Mouse (Mus musculus): ENCODE data around the gene Rora. TPM values are rescaled to one million over a fixed set of nuclear protein-coding genes. Genes with fewer than 3 reads are reported as not detected.

Gene Rora
- polyA plus RNA-seq, 1 experiment from 2014 or later = 3.8 TPM

DNA sequence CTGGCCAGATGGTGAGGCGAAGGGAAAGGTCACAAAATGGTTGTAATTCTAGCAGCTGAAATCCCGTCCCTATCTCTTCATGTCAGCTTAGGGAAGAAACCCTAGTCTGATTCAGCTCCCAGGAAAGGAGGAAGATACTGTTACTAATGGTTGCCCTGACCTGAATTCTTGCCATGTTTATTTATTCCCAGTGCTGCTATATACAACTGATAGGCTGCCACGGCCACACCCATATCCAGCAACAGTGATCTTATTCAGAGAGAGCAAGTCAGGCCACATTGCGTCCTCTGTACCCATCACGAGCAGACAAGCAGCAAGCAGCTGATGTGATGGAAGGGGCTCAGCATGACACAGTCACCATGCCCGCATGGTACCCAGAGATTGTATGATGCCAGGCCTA, 150.6 kb downstream of the Rora start:
- WGBS = 76% methylated on average over 6 of the region's 6 CpGs
- no peak overlapping the region for H3K4me2 ChIP-seq (replicated peaks; ENCODE audit: low read depth, low read length)
- H3K27me3 ChIP-seq (ENCODE audit: control insufficient read depth, insufficient read depth, low read length) = no peaks in the 10 kb centered on the region
- H3K36me3 ChIP-seq (ENCODE audit: control insufficient read depth, insufficient read depth, low read length) = no peaks in the 10 kb centered on the region
- no peak overlapping the region for H3K9ac ChIP-seq (ENCODE audit: low read depth, low read length)
- H3K9me3 ChIP-seq (ENCODE audit: control insufficient read depth, low read length) = no peaks in the 10 kb centered on the region
- H3K4me3 ChIP-seq (ENCODE audit: low read depth, low read length) = no peak overlapping the region
- ATAC-seq (ENCODE audit: low FRiP score) (no peak), DNase-seq (ENCODE audit: low spot score) (no peak)
- no peak overlapping the region for H3K27ac ChIP-seq (ENCODE audit: low read depth, low read length)
- no peaks in the 10 kb centered on the region for H3K4me1 ChIP-seq (replicated peaks; ENCODE audit: control insufficient read depth, insufficient read depth, low read length)

DNA sequence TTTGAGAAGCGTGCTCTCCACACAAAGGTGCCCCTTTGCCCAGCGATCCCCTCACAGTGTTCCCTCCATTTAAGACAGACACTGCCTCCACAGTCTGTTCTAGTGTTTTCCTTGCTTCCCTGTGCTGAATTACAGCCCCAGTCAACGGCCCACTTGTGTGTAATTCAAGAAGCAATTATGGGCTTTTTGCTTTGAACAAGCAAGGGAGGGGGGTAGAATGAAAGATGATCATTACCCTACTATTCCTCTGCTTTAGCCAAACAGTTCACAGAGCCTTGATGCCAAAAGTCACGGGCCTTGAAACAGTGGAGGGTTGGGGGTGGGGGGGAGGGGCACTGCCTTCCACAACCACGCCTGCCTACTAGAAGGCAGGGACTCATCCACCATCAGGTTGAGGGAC, 152.2 kb downstream of the Rora start:
- DNase-seq (ENCODE audit: low spot score) (no peak), ATAC-seq (ENCODE audit: low FRiP score) (no peak)
- H3K4me2 ChIP-seq (replicated peaks; ENCODE audit: low read depth, low read length) = no peak overlapping the region
- H3K4me3 ChIP-seq (ENCODE audit: low read depth, low read length) = no peak overlapping the region
- no peaks in the 10 kb centered on the region for H3K36me3 ChIP-seq (ENCODE audit: control insufficient read depth, insufficient read depth, low read length)
- no peak overlapping the region for H3K27ac ChIP-seq (ENCODE audit: low read depth, low read length)
- no peak overlapping the region for H3K9ac ChIP-seq (ENCODE audit: low read depth, low read length)
- H3K4me1 ChIP-seq (replicated peaks; ENCODE audit: control insufficient read depth, insufficient read depth, low read length) = no peaks in the 10 kb centered on the region
- no peaks in the 10 kb centered on the region for H3K27me3 ChIP-seq (ENCODE audit: control insufficient read depth, insufficient read depth, low read length)
- no peaks in the 10 kb centered on the region for H3K9me3 ChIP-seq (ENCODE audit: control insufficient read depth, low read length)
- 70% methylated on average over 5 of the region's 5 CpGs for WGBS

DNA sequence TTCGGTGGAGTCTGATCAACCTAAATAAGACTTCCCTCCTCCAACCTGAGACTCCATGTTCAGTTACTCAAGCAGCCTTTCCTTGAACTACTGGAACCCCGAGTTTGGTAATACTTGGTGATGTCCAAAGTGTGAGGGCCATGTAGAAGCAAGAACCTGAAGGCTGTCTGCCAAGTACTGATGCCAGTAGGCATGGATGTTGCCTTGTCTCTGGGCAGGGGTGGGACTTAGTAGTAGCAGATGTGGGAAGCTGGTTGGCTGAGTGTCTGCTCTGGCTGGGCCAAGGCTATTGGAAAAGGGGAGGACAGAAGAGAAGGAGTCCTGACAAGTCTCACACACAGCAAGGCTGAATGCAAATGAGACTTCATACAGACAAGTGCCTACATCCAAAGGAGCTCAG, 154.1 kb downstream of the Rora start:
- H3K36me3 ChIP-seq (ENCODE audit: control insufficient read depth, insufficient read depth, low read length) = no peaks in the 10 kb centered on the region
- DNase-seq (ENCODE audit: low spot score) = no peak
- no peaks in the 10 kb centered on the region for H3K4me1 ChIP-seq (replicated peaks; ENCODE audit: control insufficient read depth, insufficient read depth, low read length)
- no peak overlapping the region for H3K4me3 ChIP-seq (ENCODE audit: low read depth, low read length)
- H3K27ac ChIP-seq (ENCODE audit: low read depth, low read length) = no peak overlapping the region
- no peak overlapping the region for H3K4me2 ChIP-seq (replicated peaks; ENCODE audit: low read depth, low read length)
- H3K27me3 ChIP-seq (ENCODE audit: control insufficient read depth, insufficient read depth, low read length) = no peaks in the 10 kb centered on the region
- no peak overlapping the region for H3K9ac ChIP-seq (ENCODE audit: low read depth, low read length)
- WGBS = 88% methylated on average over 2 of the region's 2 CpGs
- no peak for ATAC-seq (ENCODE audit: low FRiP score)
- no peaks in the 10 kb centered on the region for H3K9me3 ChIP-seq (ENCODE audit: control insufficient read depth, low read length)

DNA sequence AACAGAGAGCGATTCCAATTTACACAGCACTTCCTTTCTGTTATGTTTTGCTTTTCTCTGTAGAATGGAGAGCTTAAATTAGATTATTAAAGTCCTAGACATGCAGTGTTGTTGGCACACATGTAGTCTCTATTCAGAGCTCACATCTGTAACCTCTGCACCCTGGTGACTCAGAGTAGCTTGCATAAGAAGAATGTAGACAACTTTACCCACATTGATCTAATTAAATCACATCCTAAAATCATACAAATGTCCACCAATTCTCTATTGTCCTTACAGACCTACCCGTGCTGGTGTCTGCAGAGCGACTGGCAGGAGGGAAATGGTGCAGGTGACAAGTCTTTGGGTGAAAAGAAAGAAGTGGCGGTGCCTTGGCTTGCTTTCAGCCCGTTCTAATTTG, 155.9 kb downstream of the Rora start:
- no peaks in the 10 kb centered on the region for H3K9me3 ChIP-seq (ENCODE audit: control insufficient read depth, low read length)
- no peak for DNase-seq (ENCODE audit: low spot score)
- no peak overlapping the region for H3K4me2 ChIP-seq (replicated peaks; ENCODE audit: low read depth, low read length)
- 82% methylated on average over 5 of the region's 5 CpGs for WGBS
- no peak overlapping the region for H3K27ac ChIP-seq (ENCODE audit: low read depth, low read length)
- H3K4me3 ChIP-seq (ENCODE audit: low read depth, low read length) = no peak overlapping the region
- no peak overlapping the region for H3K9ac ChIP-seq (ENCODE audit: low read depth, low read length)
- H3K36me3 ChIP-seq (ENCODE audit: control insufficient read depth, insufficient read depth, low read length) = no peaks in the 10 kb centered on the region
- ATAC-seq (ENCODE audit: low FRiP score) = no peak
- H3K27me3 ChIP-seq (ENCODE audit: control insufficient read depth, insufficient read depth, low read length) = no peaks in the 10 kb centered on the region
- H3K4me1 ChIP-seq (replicated peaks; ENCODE audit: control insufficient read depth, insufficient read depth, low read length) = no peaks in the 10 kb centered on the region

DNA sequence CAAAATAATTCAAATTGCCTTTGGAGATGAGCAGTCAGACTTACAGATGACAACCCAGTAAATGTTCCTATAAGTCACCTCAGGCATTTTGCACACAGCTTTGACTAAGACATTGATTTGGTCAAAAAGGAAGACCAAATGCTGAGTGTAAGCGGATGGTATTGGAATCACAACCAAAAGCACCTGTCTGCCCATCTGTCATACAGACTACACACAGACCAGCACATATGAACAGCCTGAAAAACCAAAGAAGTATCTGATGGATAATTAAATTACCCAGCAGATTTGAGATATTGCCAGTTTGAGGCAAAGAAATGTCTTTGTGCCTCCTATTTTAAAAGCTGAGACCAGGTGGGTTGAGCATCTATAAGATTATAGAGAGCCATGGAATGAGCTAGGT, 161.1 kb downstream of the Rora start:
- DNase-seq (ENCODE audit: low spot score) = no peak
- 93% methylated on average over 1 of the region's 1 CpGs for WGBS
- Histone ChIP-seq H3K9me3 (ENCODE audit: control insufficient read depth, low read length) (no peaks in the 10 kb centered on the region), H3K4me1 (replicated peaks; ENCODE audit: control insufficient read depth, insufficient read depth, low read length) (no peaks in the 10 kb centered on the region), H3K4me3 (ENCODE audit: low read depth, low read length) (no peak overlapping the region), H3K9ac (ENCODE audit: low read depth, low read length) (no peak overlapping the region), H3K4me2 (replicated peaks; ENCODE audit: low read depth, low read length) (no peak overlapping the region), H3K36me3 (ENCODE audit: control insufficient read depth, insufficient read depth, low read length) (no peaks in the 10 kb centered on the region), H3K27ac (ENCODE audit: low read depth, low read length) (no peak overlapping the region), H3K27me3 (ENCODE audit: control insufficient read depth, insufficient read depth, low read length) (no peaks in the 10 kb centered on the region)
- no peak for ATAC-seq (ENCODE audit: low FRiP score)

DNA sequence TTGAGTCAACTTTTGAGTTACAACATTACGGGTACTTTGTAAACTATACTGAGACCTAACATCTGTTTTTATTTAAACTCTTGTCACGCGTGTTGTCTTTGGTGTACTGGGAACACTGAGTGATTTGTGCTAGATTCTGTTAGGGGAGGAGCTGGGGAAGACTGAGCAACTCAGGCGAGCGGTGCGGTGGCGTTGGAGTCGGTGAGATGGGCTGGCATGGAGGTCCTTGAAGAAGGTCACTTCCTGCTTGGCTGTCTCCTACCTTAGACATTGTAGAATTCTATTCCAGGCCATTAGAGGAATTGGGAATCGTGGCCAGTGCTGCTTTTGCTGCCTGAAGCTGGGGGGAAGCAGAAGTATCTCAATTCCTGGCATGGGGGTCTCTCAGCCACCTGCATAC, 162.3 kb downstream of the Rora start:
- Histone ChIP-seq H3K4me1 (replicated peaks; ENCODE audit: control insufficient read depth, insufficient read depth, low read length) (no peaks in the 10 kb centered on the region), H3K27ac (ENCODE audit: low read depth, low read length) (no peak overlapping the region), H3K4me3 (ENCODE audit: low read depth, low read length) (no peak overlapping the region), H3K4me2 (replicated peaks; ENCODE audit: low read depth, low read length) (no peak overlapping the region), H3K9me3 (ENCODE audit: control insufficient read depth, low read length) (no peaks in the 10 kb centered on the region), H3K36me3 (ENCODE audit: control insufficient read depth, insufficient read depth, low read length) (no peaks in the 10 kb centered on the region), H3K9ac (ENCODE audit: low read depth, low read length) (no peak overlapping the region), H3K27me3 (ENCODE audit: control insufficient read depth, insufficient read depth, low read length) (no peaks in the 10 kb centered on the region)
- 78% methylated on average over 9 of the region's 9 CpGs for WGBS
- no peak for ATAC-seq (ENCODE audit: low FRiP score)
- no peak for DNase-seq (ENCODE audit: low spot score)

DNA sequence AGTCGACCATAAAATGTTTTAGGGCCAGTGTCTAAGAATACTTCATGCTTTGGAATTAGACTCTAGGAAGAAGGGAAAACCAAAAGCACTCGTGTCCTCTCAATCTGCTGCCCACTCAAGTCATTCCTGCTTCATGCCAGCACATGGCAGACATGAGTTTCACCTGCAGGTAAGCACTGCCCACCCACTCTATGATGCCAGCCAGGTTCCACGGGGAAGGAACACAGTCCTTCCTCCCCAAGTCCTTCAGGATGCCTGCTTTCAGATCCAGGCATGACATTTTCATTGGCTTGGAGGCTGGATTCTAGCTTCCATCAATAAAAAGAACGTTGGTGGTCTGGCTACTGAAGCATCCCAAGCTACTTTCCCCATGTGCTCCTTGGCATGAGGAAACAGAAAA, 166.4 kb downstream of the Rora start:
- no peak overlapping the region for H3K4me2 ChIP-seq (replicated peaks; ENCODE audit: low read depth, low read length)
- H3K27me3 ChIP-seq (ENCODE audit: control insufficient read depth, insufficient read depth, low read length) = no peaks in the 10 kb centered on the region
- no peaks in the 10 kb centered on the region for H3K36me3 ChIP-seq (ENCODE audit: control insufficient read depth, insufficient read depth, low read length)
- 84% methylated on average over 4 of the region's 4 CpGs for WGBS
- H3K9ac ChIP-seq (ENCODE audit: low read depth, low read length) = no peak overlapping the region
- H3K4me1 ChIP-seq (replicated peaks; ENCODE audit: control insufficient read depth, insufficient read depth, low read length) = no peaks in the 10 kb centered on the region
- H3K4me3 ChIP-seq (ENCODE audit: low read depth, low read length) = no peak overlapping the region
- H3K9me3 ChIP-seq (ENCODE audit: control insufficient read depth, low read length) = no peaks in the 10 kb centered on the region
- no peak overlapping the region for H3K27ac ChIP-seq (ENCODE audit: low read depth, low read length)
- DNase-seq (ENCODE audit: low spot score) = no peak
- ATAC-seq (ENCODE audit: low FRiP score) = no peak

DNA sequence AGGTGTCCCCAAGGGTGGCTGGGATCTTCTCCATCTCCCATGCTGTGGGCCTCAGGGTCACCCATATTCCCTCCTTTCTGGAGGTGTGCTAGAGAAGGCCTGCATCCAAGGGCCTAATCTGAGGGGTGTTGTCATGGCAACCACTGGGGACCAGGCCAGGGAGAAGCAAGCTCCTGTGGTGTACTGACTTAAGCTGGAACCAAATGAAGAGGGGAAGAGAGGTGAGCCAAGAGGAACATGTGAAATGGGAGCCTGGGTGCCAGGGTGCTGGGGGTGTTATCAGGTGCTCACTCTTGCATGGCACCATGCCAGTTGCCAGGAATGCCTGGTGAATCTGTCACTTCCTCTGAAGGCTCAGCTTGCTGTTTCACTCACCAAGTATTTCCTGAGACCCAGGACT, 166.9 kb downstream of the Rora start:
- H3K27me3 ChIP-seq (ENCODE audit: control insufficient read depth, insufficient read depth, low read length) = no peaks in the 10 kb centered on the region
- H3K9ac ChIP-seq (ENCODE audit: low read depth, low read length) = no peak overlapping the region
- H3K27ac ChIP-seq (ENCODE audit: low read depth, low read length) = no peak overlapping the region
- H3K4me1 ChIP-seq (replicated peaks; ENCODE audit: control insufficient read depth, insufficient read depth, low read length) = no peaks in the 10 kb centered on the region
- no peaks in the 10 kb centered on the region for H3K36me3 ChIP-seq (ENCODE audit: control insufficient read depth, insufficient read depth, low read length)
- H3K4me2 ChIP-seq (replicated peaks; ENCODE audit: low read depth, low read length) = no peak overlapping the region
- H3K9me3 ChIP-seq (ENCODE audit: control insufficient read depth, low read length) = no peaks in the 10 kb centered on the region
- DNase-seq (ENCODE audit: low spot score) = no peak
- no peak for ATAC-seq (ENCODE audit: low FRiP score)
- H3K4me3 ChIP-seq (ENCODE audit: low read depth, low read length) = no peak overlapping the region

DNA sequence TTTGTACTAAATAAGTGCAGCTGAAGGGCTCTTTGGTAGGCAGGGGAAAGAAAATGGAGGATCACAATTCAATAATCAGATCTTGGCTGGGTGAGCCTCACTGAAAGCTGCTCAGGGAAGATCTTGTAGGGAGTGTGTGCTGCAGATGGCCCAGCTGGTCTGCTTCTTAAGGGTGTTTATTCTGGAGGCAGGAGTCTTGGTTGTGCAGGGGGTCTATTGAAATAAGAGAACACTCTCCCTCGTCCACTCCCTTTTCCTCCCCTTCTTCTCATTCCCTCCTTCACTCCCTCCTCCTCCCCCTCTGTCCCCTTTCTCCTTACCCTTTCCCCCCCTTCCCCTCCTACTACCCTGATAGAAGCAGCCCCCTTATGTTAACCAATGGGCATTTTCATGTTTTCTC, 167.8 kb downstream of the Rora start:
- ATAC-seq (ENCODE audit: low FRiP score) (no peak), DNase-seq (ENCODE audit: low spot score) (no peak)
- H3K9me3 ChIP-seq (ENCODE audit: control insufficient read depth, low read length) = no peaks in the 10 kb centered on the region
- WGBS = 63% methylated on average over 1 of the region's 1 CpGs
- H3K4me1 ChIP-seq (replicated peaks; ENCODE audit: control insufficient read depth, insufficient read depth, low read length) = no peaks in the 10 kb centered on the region
- H3K36me3 ChIP-seq (ENCODE audit: control insufficient read depth, insufficient read depth, low read length) = no peaks in the 10 kb centered on the region
- no peak overlapping the region for H3K4me2 ChIP-seq (replicated peaks; ENCODE audit: low read depth, low read length)
- no peaks in the 10 kb centered on the region for H3K27me3 ChIP-seq (ENCODE audit: control insufficient read depth, insufficient read depth, low read length)
- H3K4me3 ChIP-seq (ENCODE audit: low read depth, low read length) = no peak overlapping the region
- no peak overlapping the region for H3K27ac ChIP-seq (ENCODE audit: low read depth, low read length)
- no peak overlapping the region for H3K9ac ChIP-seq (ENCODE audit: low read depth, low read length)
